Mouse (Mus musculus) cortical plate, adult 2 months (tissue): ENCODE measurements around the gene Nup98.

Experiments
- CTCF ChIP-seq: fragments of 200-500 bp; IDR thresholded peaks from 2 replicates; pipeline ENCODE4 v1.5.1; 2011; ENCODE audit warnings: mild to moderate bottlenecking, control low read depth, low read length; ENCODE audit not compliant: insufficient read depth; ENCODE audit errors: extremely low read depth
- POLR2A ChIP-seq: fragments of 200-500 bp; IDR thresholded peaks from 2 replicates; pipeline ENCODE4 v1.6.1; 2011; ENCODE audit warnings: mild to moderate bottlenecking, low read length, control low read depth; ENCODE audit not compliant: insufficient read depth; ENCODE audit errors: extremely low read depth

DNA sequence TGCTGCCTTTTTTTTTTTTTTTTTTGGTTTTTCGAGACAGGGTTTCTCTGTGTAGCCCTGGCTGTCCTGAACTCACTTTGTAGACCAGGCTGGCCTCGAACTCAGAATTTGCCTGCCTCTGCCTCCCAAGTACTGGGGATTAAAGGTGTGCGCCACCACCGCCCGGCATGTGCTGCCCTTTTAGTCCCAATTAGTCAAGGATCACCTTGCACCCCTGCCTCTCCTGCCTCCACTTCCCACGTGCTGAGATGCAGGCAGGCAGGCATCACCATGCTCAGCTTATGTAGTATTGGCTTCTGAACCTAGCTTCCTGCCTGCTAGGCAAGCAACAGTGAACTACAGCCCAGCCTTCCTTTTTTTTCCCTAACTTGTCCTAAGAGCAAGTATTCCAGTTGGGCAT lies 92.6 kb downstream of the Nup98 start:
- TF ChIP-seq CTCF: no peak
- TF ChIP-seq POLR2A: no peak
